Mouse (Mus musculus): ENCODE measurements around the gene Crybg1.
"Not testable (repeated sequence)": the region's sequence is repeated elsewhere in the genome, so short reads cannot be mapped to it uniquely, and the experiment has no call there.

The Crybg1 gene

GRCm38 (mm10) chr10:44005677-44006641 lies 142.7 kb downstream of the Crybg1 start:
- DNase-seq (ENCODE audit: low spot score in 2 of 2) = no peak

- no peak for DNase-seq (ENCODE audit: low spot score in 2 of 2)
Measured at GRCm38 (mm10) chr10:44004221-44004751, 144.4 kb downstream of the Crybg1 start.

- DNase-seq (ENCODE audit: low spot score in 2 of 2) = peak in 1 of 2 experiments; percentile 31
Measured at GRCm38 (mm10) chr10:44003551-44004151, 145.0 kb downstream of the Crybg1 start.

GRCm38 (mm10) chr10:44002995-44003524 lies 145.6 kb downstream of the Crybg1 start:
- DNase-seq (ENCODE audit: low spot score in 2 of 2) = no peak

GRCm38 (mm10) chr10:44002004-44002940 lies 146.4 kb downstream of the Crybg1 start:
- no peak for DNase-seq (ENCODE audit: low spot score in 2 of 2)

GRCm38 (mm10) chr10:44000156-44000865 lies 148.3 kb downstream of the Crybg1 start:
- DNase-seq (ENCODE audit: low spot score in 2 of 2) = no peak

- no peak for DNase-seq (ENCODE audit: low spot score in 2 of 2)
Measured at GRCm38 (mm10) chr10:43998503-43999082, 150.1 kb downstream of the Crybg1 start.

- no peak for DNase-seq (ENCODE audit: low spot score in 2 of 2)
Measured at GRCm38 (mm10) chr10:43998023-43998422, 150.6 kb downstream of the Crybg1 start.

- DNase-seq (ENCODE audit: low spot score in 2 of 2) = no peak
Measured at GRCm38 (mm10) chr10:43997276-43997675, 151.4 kb downstream of the Crybg1 start.

- DNase-seq (ENCODE audit: low spot score in 2 of 2) = no peak
Measured at GRCm38 (mm10) chr10:43995858-43996650, 152.6 kb downstream of the Crybg1 start.

- DNase-seq (ENCODE audit: low spot score in 2 of 2) = no peak
Measured at GRCm38 (mm10) chr10:43993198-43993597, 155.5 kb downstream of the Crybg1 start.

GRCm38 (mm10) chr10:43992506-43992905 lies 156.1 kb downstream of the Crybg1 start:
- no peak for DNase-seq (ENCODE audit: low spot score in 2 of 2)

- no peak for DNase-seq (ENCODE audit: low spot score in 2 of 2)
Measured at GRCm38 (mm10) chr10:43991268-43991667, 157.4 kb downstream of the Crybg1 start.

GRCm38 (mm10) chr10:43983866-43984265 lies 164.8 kb downstream of the Crybg1 start:
- DNase-seq (ENCODE audit: low spot score in 2 of 2) = no peak

GRCm38 (mm10) chr10:43983241-43983640 lies 165.4 kb downstream of the Crybg1 start:
- no peak for DNase-seq (ENCODE audit: low spot score in 2 of 2)

GRCm38 (mm10) chr10:43982470-43982869 lies 166.2 kb downstream of the Crybg1 start:
- no peak for DNase-seq (ENCODE audit: low spot score in 2 of 2)

GRCm38 (mm10) chr10:43980742-43981141 lies 167.9 kb downstream of the Crybg1 start:
- not testable (repeated sequence) for DNase-seq (ENCODE audit: low spot score in 2 of 2)

- DNase-seq (ENCODE audit: low spot score in 2 of 2) = no peak
Measured at GRCm38 (mm10) chr10:43980080-43980479, 168.6 kb downstream of the Crybg1 start.

GRCm38 (mm10) chr10:43977353-43977752 lies 171.3 kb downstream of the Crybg1 start:
- no peak for DNase-seq (ENCODE audit: low spot score in 2 of 2)
